Mouse (Mus musculus) embryo, embryonic 10 days (tissue): ENCODE results near the gene Cdh23.

Experiments used
- DNase-seq: peaks from one replicate; pipeline ENCODE4 v3.0.0-alpha.2; 2015; ENCODE audit warnings: low spot score

The Cdh23 gene

GRCm38 (mm10) chr10:60577920-60578737 is 118.2 kb downstream of the Cdh23 start:
- DNase-seq: no peak

- no peak for DNase-seq
Measured at GRCm38 (mm10) chr10:60577125-60577919, 119.0 kb downstream of the Cdh23 start.

GRCm38 (mm10) chr10:60574851-60575250 is 121.4 kb downstream of the Cdh23 start:
- DNase-seq: no peak

- DNase-seq: no peak
Measured at GRCm38 (mm10) chr10:60571491-60571890, 124.8 kb downstream of the Cdh23 start.

- DNase-seq: no peak
Measured at GRCm38 (mm10) chr10:60566369-60567037, 129.8 kb downstream of the Cdh23 start.

GRCm38 (mm10) chr10:60564136-60564535 is 132.2 kb downstream of the Cdh23 start:
- no peak for DNase-seq

- peak; percentile 41 for DNase-seq
Measured at GRCm38 (mm10) chr10:60562946-60563345, 133.3 kb downstream of the Cdh23 start.

- DNase-seq: peak; percentile 25
Measured at GRCm38 (mm10) chr10:60558491-60558927, 137.8 kb downstream of the Cdh23 start.

- DNase-seq: no peak
Measured at GRCm38 (mm10) chr10:60552951-60553635, 143.2 kb downstream of the Cdh23 start.

GRCm38 (mm10) chr10:60539164-60539914 is 157.0 kb downstream of the Cdh23 start:
- DNase-seq: no peak

GRCm38 (mm10) chr10:60536098-60536811 is 160.0 kb downstream of the Cdh23 start:
- peak; percentile 38 for DNase-seq

- no peak for DNase-seq
Measured at GRCm38 (mm10) chr10:60532502-60532901, 163.8 kb downstream of the Cdh23 start.

- peak; percentile 76 for DNase-seq
Measured at GRCm38 (mm10) chr10:60531349-60531748, 164.9 kb downstream of the Cdh23 start.

GRCm38 (mm10) chr10:60530633-60531032 is 165.7 kb downstream of the Cdh23 start:
- no peak for DNase-seq

- no peak for DNase-seq
Measured at GRCm38 (mm10) chr10:60527949-60528348, 168.3 kb downstream of the Cdh23 start.

GRCm38 (mm10) chr10:60525081-60525480 is 171.2 kb downstream of the Cdh23 start:
- DNase-seq: no peak

- no peak for DNase-seq
Measured at GRCm38 (mm10) chr10:60516286-60516685, 180.0 kb downstream of the Cdh23 start.

GRCm38 (mm10) chr10:60498538-60498937 is 197.8 kb downstream of the Cdh23 start:
- DNase-seq: peak; percentile 21

- DNase-seq: no peak
Measured at GRCm38 (mm10) chr10:60495070-60495469, 201.2 kb downstream of the Cdh23 start.

GRCm38 (mm10) chr10:60491538-60491937 is 204.8 kb downstream of the Cdh23 start:
- DNase-seq: no peak
